Mouse (Mus musculus): ENCODE measurements around the gene 4933406M09Rik. TPM values are rescaled to one million over a fixed set of nuclear protein-coding genes. Genes with fewer than 3 reads are reported as not detected.

4933406M09Rik gene
- total and polyA plus RNA-seq, 3 experiments: not detected

- no peak for DNase-seq (ENCODE audit: extremely low read depth)
- H3K9ac ChIP-seq (ENCODE audit: insufficient read depth, low read depth): no peak overlapping the region
- no peaks in the 10 kb centered on the region for H3K79me2 ChIP-seq (replicated peaks; ENCODE audit: control insufficient read depth, extremely low read depth, insufficient read depth, poor library complexity, severe bottlenecking)
- dilution Hi-C loops (cut with MboI; ENCODE audit: extremely low pct_ligation_motif_present, extremely low pct_unique_long_range_greater_than_20kb, low sequenced_read_pairs) (no loop called here), in situ Hi-C loops (cut with MboI; ENCODE audit: low pct_ligation_motif_present, low pct_unique_long_range_greater_than_20kb, low sequenced_read_pairs) (no loop called here)
- H3K27ac ChIP-seq (ENCODE audit: insufficient read depth, low read depth): no peak overlapping the region
- peaks cover 25 to 49% of the 10 kb centered on the region in 2 experiments for H3K4me1 ChIP-seq (ENCODE audit: control insufficient read depth in 1 of 2, insufficient read depth in 2 of 2)
- no peak overlapping the region for H3K4me2 ChIP-seq (ENCODE audit: insufficient read depth, low read depth, poor library complexity, severe bottlenecking)
- H3K27me3 ChIP-seq (replicated peaks): no peaks in the 10 kb centered on the region
- H3K9me3 ChIP-seq (replicated peaks; ENCODE audit: low read length): no peaks in the 10 kb centered on the region
- H3K36me3 ChIP-seq (replicated peaks in 1 of 2; ENCODE audit: control insufficient read depth in 1 of 2, insufficient read depth in 1 of 2, low read length in 1 of 2): no peaks in the 10 kb centered on the region
- no peak for TF ChIP-seq TCF12 (IDR thresholded peaks at IDR 0.05; ENCODE audit: low read depth, low read length)
- H3K4me3 ChIP-seq (replicated peaks in 1 of 3; ENCODE audit: low read depth in 2 of 3, low read length in 2 of 3, poor library complexity in 1 of 3): no peak overlapping the region
Measured at GRCm38 (mm10) chr1:134336958-134337710, 48.6 kb upstream of the 4933406M09Rik start.

GRCm38 (mm10) chr1:134339162-134339561, 46.6 kb upstream of the 4933406M09Rik start:
- in situ Hi-C loops (cut with MboI; ENCODE audit: low pct_ligation_motif_present, low pct_unique_long_range_greater_than_20kb, low sequenced_read_pairs) (no loop called here), dilution Hi-C loops (cut with MboI; ENCODE audit: extremely low pct_ligation_motif_present, extremely low pct_unique_long_range_greater_than_20kb, low sequenced_read_pairs) (no loop called here)
- Histone ChIP-seq H3K4me1 (ENCODE audit: control insufficient read depth in 1 of 2, insufficient read depth in 2 of 2) (peaks cover 9 to 34% of the 10 kb centered on the region in 2 experiments; a peak in 3 of 4 replicates), H3K36me3 (replicated peaks in 1 of 2; ENCODE audit: control insufficient read depth in 1 of 2, insufficient read depth in 1 of 2, low read length in 1 of 2) (peaks cover 0 to 3% of the 10 kb centered on the region in 2 experiments), H3K4me2 (ENCODE audit: insufficient read depth, low read depth, poor library complexity, severe bottlenecking) (no peak overlapping the region), H3K27ac (ENCODE audit: insufficient read depth, low read depth) (no peak overlapping the region), H3K79me2 (replicated peaks; ENCODE audit: control insufficient read depth, extremely low read depth, insufficient read depth, poor library complexity, severe bottlenecking) (no peaks in the 10 kb centered on the region), H3K27me3 (replicated peaks) (no peaks in the 10 kb centered on the region), H3K9me3 (replicated peaks; ENCODE audit: low read length) (no peaks in the 10 kb centered on the region), H3K9ac (ENCODE audit: insufficient read depth, low read depth) (no peak overlapping the region), H3K4me3 (replicated peaks in 1 of 3; ENCODE audit: low read depth in 2 of 3, low read length in 2 of 3, poor library complexity in 1 of 3) (no peak overlapping the region)
- TF ChIP-seq MXI1 (IDR thresholded peaks at IDR 0.05; ENCODE audit: low read depth, low read length) (no peak), SMC3 (IDR thresholded peaks at IDR 0.05; ENCODE audit: low read depth, low read length) (no peak), ETS1 (conservative IDR thresholded peaks at IDR 0.05; ENCODE audit: low read depth, low read length) (no peak), ZC3H11A (IDR thresholded peaks at IDR 0.05; ENCODE audit: low read depth, low read length) (no peak), ZMIZ1 (IDR thresholded peaks at IDR 0.05; ENCODE audit: low read depth, low read length) (no peak), EP300 (IDR thresholded peaks at IDR 0.05; ENCODE audit: low read length) (no peak), TBP (conservative IDR thresholded peaks at IDR 0.05; ENCODE audit: low read depth, low read length) (no peak), MEF2A (IDR thresholded peaks at IDR 0.05; ENCODE audit: borderline replicate concordance, low read depth, low read length) (no peak), TCF12 (IDR thresholded peaks at IDR 0.05; ENCODE audit: low read depth, low read length) (no peak), CHD1 (IDR thresholded peaks at IDR 0.05; ENCODE audit: low read depth, low read length) (no peak), POLR2A (IDR thresholded peaks at IDR 0.05; ENCODE audit: low read depth, low read length) (no peak)
- no peak for DNase-seq (ENCODE audit: extremely low read depth)
